Mouse (Mus musculus) brain, embryonic 14.5 days (tissue): Measurements from ENCODE around the gene Nkx2-1.

Experiments used
- CTCF ChIP-seq: fragments of 200-500 bp; IDR thresholded peaks from 2 replicates; pipeline ENCODE4 v1.5.1; 2012; ENCODE audit warnings: inconsistent platforms, mild to moderate bottlenecking, moderate library complexity, borderline replicate concordance; ENCODE audit not compliant: insufficient read depth, insufficient read length; ENCODE audit errors: extremely low read depth
- POLR2A ChIP-seq: fragments of 200-500 bp; IDR thresholded peaks from 2 replicates; pipeline ENCODE4 v1.6.1; 2012; ENCODE audit warnings: mild to moderate bottlenecking, inconsistent platforms, borderline replicate concordance; ENCODE audit not compliant: poor library complexity, insufficient read depth, insufficient read length, severe bottlenecking; ENCODE audit errors: extremely low read depth

DNA sequence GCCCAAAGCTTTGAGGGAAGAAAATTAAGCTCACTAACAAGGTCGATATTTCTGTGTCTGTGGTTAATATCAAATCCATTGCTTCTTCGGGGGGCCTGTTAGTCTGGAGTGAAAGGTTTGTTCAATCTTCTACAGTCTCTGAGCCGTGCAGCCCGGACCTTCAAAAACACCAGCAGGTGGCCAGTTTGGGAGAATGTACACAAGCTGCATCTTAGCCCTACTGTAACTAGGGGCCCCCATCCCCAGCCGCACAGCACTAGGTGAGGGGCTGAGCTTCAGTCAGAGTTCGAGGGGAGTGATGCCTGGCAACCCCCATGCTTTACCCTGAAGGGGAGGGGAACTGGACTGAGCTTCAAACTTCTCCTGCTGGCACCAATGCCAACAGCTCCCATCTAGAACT is 1.2 kb upstream of the Nkx2-1 start:
- TF ChIP-seq CTCF = no peak
- TF ChIP-seq POLR2A = no peak
